Mouse (Mus musculus) heart, postnatal 0 days (tissue): ENCODE measurements around the gene Reep3.

ENCODE experiments used
- CTCF ChIP-seq: IDR thresholded peaks from 2 replicates; pipeline ENCODE4 v1.5.1; 2016; ENCODE audit warnings: antibody characterized with exemption, control low read depth, low read depth
- EP300 ChIP-seq: IDR thresholded peaks from 2 replicates; pipeline ENCODE4 v1.6.1; 2016; ENCODE audit warnings: antibody characterized with exemption, low read depth

DNA sequence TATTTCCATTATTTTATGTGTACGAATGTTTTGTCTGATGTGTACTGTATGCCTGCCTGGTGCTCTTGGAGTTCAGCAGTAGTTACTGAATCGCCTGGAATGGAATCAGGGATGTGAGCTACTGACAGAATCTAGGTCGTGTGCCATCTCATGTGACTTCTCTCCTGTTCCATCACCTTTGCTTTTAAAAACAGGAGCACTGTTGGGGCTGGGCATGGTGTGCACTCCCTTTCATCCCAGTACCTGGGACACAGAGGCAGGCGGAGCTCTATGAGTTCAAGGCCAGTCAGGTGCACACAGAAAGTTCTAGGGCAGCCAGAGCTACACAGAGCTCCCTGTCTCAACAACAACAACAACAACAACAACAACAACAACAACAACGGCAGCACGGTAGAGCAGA is 39.0 kb downstream of the Reep3 start:
- TF ChIP-seq EP300 (no peak), CTCF (no peak)
